Mouse (Mus musculus) naive thymus-derived CD4-positive, alpha-beta T cell, adult 5 months (primary cell): Measurements from ENCODE around the gene Gmnc. TPM values are rescaled to one million over a fixed set of nuclear protein-coding genes. Genes with fewer than 3 reads are reported as not detected.

Source experiments
- polyA plus RNA-seq: library from polyadenylated mRNA; unstranded; fragments of 100-300 nt; shearing (Covaris generic); gene quantifications from one replicate; pipeline ENCODE4 v1.2.1, GENCODE M21; 2017

Gene Gmnc
- polyA plus RNA-seq, result not detected

DNA sequence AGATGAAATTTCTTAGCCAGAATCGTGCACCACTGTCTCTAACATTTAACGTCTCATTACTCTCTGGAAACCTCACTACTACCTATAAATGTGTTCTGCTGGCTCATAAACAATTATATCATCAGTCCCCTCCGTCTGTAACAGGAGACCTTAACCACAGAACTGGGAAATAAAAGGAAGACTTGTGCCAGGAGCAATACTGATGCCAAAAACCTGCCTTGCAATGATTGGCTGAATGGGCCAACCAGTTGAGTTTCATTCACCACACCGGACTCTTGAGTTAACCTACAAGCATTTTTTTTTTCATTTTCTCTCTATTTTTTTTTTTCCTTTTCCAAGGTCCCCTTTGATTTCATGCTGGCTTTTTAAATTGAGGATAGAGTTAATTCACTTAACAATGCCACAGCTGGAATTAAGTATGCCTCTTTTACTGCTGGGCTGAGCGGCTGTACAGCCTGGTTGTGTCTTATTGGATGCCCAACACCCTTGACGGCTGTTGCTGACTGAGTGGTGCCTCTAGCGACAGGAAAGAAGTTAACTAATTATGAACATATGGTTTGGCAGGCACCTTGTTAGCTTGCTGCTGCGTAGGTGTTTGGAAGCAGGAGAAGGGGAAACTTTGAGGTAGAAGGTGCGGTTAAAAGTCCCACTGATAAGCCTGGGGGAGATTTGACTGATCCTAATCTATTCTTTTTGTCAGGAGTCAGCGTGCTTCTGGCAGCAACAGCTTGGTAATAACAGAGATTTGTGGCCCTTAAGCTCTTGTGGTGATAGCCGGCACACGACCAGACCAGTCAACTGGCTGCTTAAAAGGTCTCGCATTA is at the start of gene Gmnc:
Gene Gmnc (minus strand): TSS at position 176 of the 824 bp plus-strand sequence.

